Mouse (Mus musculus): Measurements from ENCODE around the gene Npb.

- TF ChIP-seq CTCF (IDR thresholded peaks at IDR 0.05) (no peak), POLR2A (IDR thresholded peaks at IDR 0.05; ENCODE audit: insufficient read depth, low read depth, low read length) (peak; percentile 56)
Observed at GRCm38 (mm10) chr11:120643601-120643987, 35.3 kb downstream of the Npb start, which contains the start of gene Pycr1.

Measured in heart, adult 2 months (tissue).